Mouse (Mus musculus): ENCODE measurements around the gene Zbtb33. TPM values are rescaled to one million over a fixed set of nuclear protein-coding genes. Genes with fewer than 3 reads are reported as not detected.

The Zbtb33 gene
- polyA plus RNA-seq, 1 experiment, result 2.7 TPM

Small RNA genes lying within 50 kb of the gene (microRNA-seq; reads per million reads assigned to microRNA genes)
- gene Mir3110 (ENCODE audit: borderline microRNAs expressed), result 1.7 reads per million, percentile 37 among the genes with 10 or more reads in this experiment

Other genes with a start within 250 kb of the Zbtb33 start
- gene Btg1-ps1, start 171.0 kb upstream of the Zbtb33 start, polyA plus RNA-seq (2012; fragmentation: generic; extraction: Trizol), result not detected
- not detected for gene Btg1-ps2, start 146.7 kb upstream of the Zbtb33 start, polyA plus RNA-seq (2012; fragmentation: generic; extraction: Trizol)
- not detected for gene Rhox10, start 123.3 kb upstream of the Zbtb33 start, polyA plus RNA-seq (2012; fragmentation: generic; extraction: Trizol)
- not detected for gene Rhox11, start 104.7 kb upstream of the Zbtb33 start, polyA plus RNA-seq (2012; fragmentation: generic; extraction: Trizol)
- not detected for gene Rhox12, start 78.9 kb upstream of the Zbtb33 start, polyA plus RNA-seq (2012; fragmentation: generic; extraction: Trizol)
- not detected for gene Rhox13, start 68.6 kb upstream of the Zbtb33 start, polyA plus RNA-seq (2012; fragmentation: generic; extraction: Trizol)
- gene Tmem255a, start 62.6 kb downstream of the Zbtb33 start, polyA plus RNA-seq (2012; fragmentation: generic; extraction: Trizol), result 0.06 TPM
- 0.01 TPM for gene Atp1b4, start 126.4 kb downstream of the Zbtb33 start, polyA plus RNA-seq (2012; fragmentation: generic; extraction: Trizol)